Mouse (Mus musculus): Measurements from ENCODE around the gene Narf. TPM values are rescaled to one million over a fixed set of nuclear protein-coding genes. Genes with fewer than 3 reads are reported as not detected.

The Narf gene
- polyA plus RNA-seq, 1 experiment from 2014 or later = 51.9 TPM

GRCm38 (mm10) chr11:121239669-121240068 lies 2.6 kb downstream of the Narf start:
- no peak for ATAC-seq (ENCODE audit: borderline replicate concordance, extremely low read depth, low FRiP score, low TSS enrichment)
- 88% methylated on average over 2 of the region's 2 CpGs for WGBS
- Histone ChIP-seq H3K4me2 (no peak overlapping the region), H3K9ac (no peak overlapping the region), H3K27ac (no peak overlapping the region), H3K4me3 (no peak overlapping the region), H3K27me3 (no peaks in the 10 kb centered on the region), H3K4me1 (peaks cover 20% of the 10 kb centered on the region), H3K9me3 (no peaks in the 10 kb centered on the region), H3K36me3 (peaks cover 40% of the 10 kb centered on the region)

- no peaks in the 10 kb centered on the region for H3K27me3 ChIP-seq
- WGBS = 84% methylated on average over 8 of the region's 8 CpGs
- no peak overlapping the region for H3K4me2 ChIP-seq
- no peak for ATAC-seq (ENCODE audit: borderline replicate concordance, extremely low read depth, low FRiP score, low TSS enrichment)
- no peaks in the 10 kb centered on the region for H3K9me3 ChIP-seq
- H3K9ac ChIP-seq = no peak overlapping the region
- H3K4me3 ChIP-seq = no peak overlapping the region
- H3K27ac ChIP-seq = no peak overlapping the region
- H3K4me1 ChIP-seq = no peaks in the 10 kb centered on the region
- peaks cover 93% of the 10 kb centered on the region for H3K36me3 ChIP-seq
These were observed 13.1 kb downstream of the Narf start for GRCm38 (mm10) chr11:121250196-121250595.

- Histone ChIP-seq H3K9ac (peak within 1 kb of the TSS; percentile 81), H3K27ac (peak within 1 kb of the TSS; percentile 81), H3K4me1 (peaks cover 20% of the 10 kb centered on the region), H3K4me3 (peak within 1 kb of the TSS; percentile 83), H3K36me3 (peaks cover 39% of the 10 kb centered on the region), H3K4me2 (peak within 1 kb of the TSS; percentile 88), H3K27me3 (no peaks in the 10 kb centered on the region), H3K9me3 (no peaks in the 10 kb centered on the region)
- peak; percentile 99 for ATAC-seq (ENCODE audit: borderline replicate concordance, extremely low read depth, low FRiP score, low TSS enrichment)
- under 1% methylated on average over 88 of the region's 91 CpGs for WGBS
These were observed 22.4 kb downstream of the Narf start, which contains the start of gene Foxk2 for GRCm38 (mm10) chr11:121259160-121260100. Gene Foxk2, plus strand, starts transcription at chr11:121259990.

GRCm38 (mm10) chr11:121260211-121260906 lies 23.3 kb downstream of the Narf start:
- Histone ChIP-seq H3K9me3 (no peaks in the 10 kb centered on the region), H3K4me3 (peak overlapping the region; percentile 83), H3K36me3 (peaks cover 31% of the 10 kb centered on the region), H3K9ac (peak overlapping the region; percentile 81), H3K27ac (peak overlapping the region; percentile 66), H3K27me3 (no peaks in the 10 kb centered on the region), H3K4me1 (peaks cover 20% of the 10 kb centered on the region), H3K4me2 (peak overlapping the region; percentile 88)
- under 1% methylated on average over 59 of the region's 60 CpGs for WGBS
- peak; percentile 32 for ATAC-seq (ENCODE audit: borderline replicate concordance, extremely low read depth, low FRiP score, low TSS enrichment)

GRCm38 (mm10) chr11:121261074-121261473 lies 24.0 kb downstream of the Narf start:
- H3K4me3 ChIP-seq = peak overlapping the region; percentile 83
- peak overlapping the region; percentile 88 for H3K4me2 ChIP-seq
- no peaks in the 10 kb centered on the region for H3K27me3 ChIP-seq
- no peak for ATAC-seq (ENCODE audit: borderline replicate concordance, extremely low read depth, low FRiP score, low TSS enrichment)
- H3K9ac ChIP-seq = peak overlapping the region; percentile 81
- whole genome bisulfite sequencing = 43% methylated on average over 2 of the region's 2 CpGs
- no peaks in the 10 kb centered on the region for H3K9me3 ChIP-seq
- H3K27ac ChIP-seq = no peak overlapping the region
- peaks cover 20% of the 10 kb centered on the region for H3K4me1 ChIP-seq
- peaks cover 25% of the 10 kb centered on the region for H3K36me3 ChIP-seq

DNA sequence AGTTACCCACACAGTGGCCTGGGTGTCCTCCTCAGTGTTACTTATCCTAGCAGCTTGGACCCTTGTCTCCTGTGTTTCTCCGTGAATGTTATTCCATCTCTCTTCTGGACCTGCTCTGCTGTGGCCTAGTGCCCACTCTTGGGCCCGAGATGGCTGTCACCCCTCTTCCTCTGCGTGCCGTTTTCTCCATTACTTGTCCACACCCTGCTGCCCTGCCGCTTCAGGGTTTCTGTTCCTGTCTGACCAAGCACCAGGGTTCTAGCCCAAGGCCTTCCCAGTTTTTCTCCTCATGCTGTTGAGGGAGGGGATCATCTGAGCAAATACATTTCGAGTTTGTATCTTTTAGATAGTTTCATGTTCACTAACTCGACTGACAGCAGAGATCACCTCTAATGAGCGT lies 40.5 kb downstream of the Narf start:
- ATAC-seq (ENCODE audit: borderline replicate concordance, extremely low read depth, low FRiP score, low TSS enrichment) = no peak

DNA sequence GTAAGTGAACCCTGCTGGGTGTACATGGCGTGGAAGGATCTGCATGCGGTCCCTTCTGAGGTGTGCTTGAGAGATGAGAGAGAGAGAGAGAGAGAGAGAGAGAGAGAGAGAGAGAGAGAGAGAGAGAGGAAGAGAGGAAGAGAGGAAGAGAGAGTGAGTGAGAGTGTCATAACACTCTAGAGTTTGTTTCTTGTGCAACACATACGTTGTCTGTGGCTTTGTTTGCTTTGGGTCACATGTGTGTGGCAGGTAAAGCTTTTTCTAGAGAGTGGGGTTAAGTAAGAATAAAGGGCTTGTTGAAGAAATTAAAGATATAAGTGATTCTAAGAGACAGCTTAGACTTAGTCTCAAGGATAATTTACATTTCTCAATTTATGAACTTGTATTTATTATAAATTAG lies 41.0 kb downstream of the Narf start:
- H3K4me1 ChIP-seq = no peaks in the 10 kb centered on the region
- no peaks in the 10 kb centered on the region for H3K9me3 ChIP-seq
- 0 out of 2 replicates have a peak, but pooled peaks cover 2% of the 10 kb centered on the region for H3K36me3 ChIP-seq
- no peaks in the 10 kb centered on the region for H3K27me3 ChIP-seq
- no peak overlapping the region for H3K9ac ChIP-seq
- ATAC-seq (ENCODE audit: borderline replicate concordance, extremely low read depth, low FRiP score, low TSS enrichment) = no peak
- H3K27ac ChIP-seq = no peak overlapping the region
- no peak overlapping the region for H3K4me3 ChIP-seq
- 76% methylated on average over 3 of the region's 3 CpGs for WGBS
- no peak overlapping the region for H3K4me2 ChIP-seq

More for the DNA sequence above, 40.5 kb downstream of the Narf start:
- 86% methylated on average over 8 of the region's 8 CpGs for WGBS
- no peak overlapping the region for H3K4me3 ChIP-seq
- H3K27ac ChIP-seq = no peak overlapping the region
- H3K9me3 ChIP-seq = no peaks in the 10 kb centered on the region
- H3K4me1 ChIP-seq = no peaks in the 10 kb centered on the region
- no peak overlapping the region for H3K4me2 ChIP-seq
- H3K36me3 ChIP-seq = 0 out of 2 replicates have a peak, but pooled peaks cover 5% of the 10 kb centered on the region
- no peak overlapping the region for H3K9ac ChIP-seq
- H3K27me3 ChIP-seq = no peaks in the 10 kb centered on the region

GRCm38 (mm10) chr11:121282911-121283310 lies 45.9 kb downstream of the Narf start:
- no peak overlapping the region for H3K4me2 ChIP-seq
- no peak for ATAC-seq (ENCODE audit: borderline replicate concordance, extremely low read depth, low FRiP score, low TSS enrichment)
- H3K27ac ChIP-seq = no peak overlapping the region

DNA sequence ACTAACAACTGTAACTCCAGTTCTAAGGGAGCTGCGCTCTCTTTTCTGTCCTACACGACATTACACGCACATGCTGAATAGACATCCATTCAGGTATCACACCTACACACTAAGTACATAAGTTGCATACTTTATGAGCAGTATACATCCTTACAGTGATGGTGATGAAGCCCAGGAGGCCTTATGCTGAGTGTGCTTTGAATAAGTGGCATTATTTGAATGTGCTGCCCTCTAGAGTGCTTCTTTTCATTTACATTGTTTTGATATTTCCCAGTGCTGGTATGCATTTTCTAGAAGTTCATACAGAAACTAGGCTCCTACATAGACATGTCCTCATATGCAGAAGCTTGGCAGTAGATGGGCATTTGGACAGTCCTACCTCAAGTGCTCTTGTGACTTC lies 52.8 kb downstream of the Narf start:
- no peak for ATAC-seq (ENCODE audit: borderline replicate concordance, extremely low read depth, low FRiP score, low TSS enrichment)
- no peaks in the 10 kb centered on the region for H3K4me1 ChIP-seq

More at GRCm38 (mm10) chr11:121282911-121283310, 45.9 kb downstream of the Narf start:
- WGBS = 56% methylated on average over 6 of the region's 6 CpGs
- H3K36me3 ChIP-seq = peaks cover 27% of the 10 kb centered on the region
- no peaks in the 10 kb centered on the region for H3K27me3 ChIP-seq
- no peaks in the 10 kb centered on the region for H3K4me1 ChIP-seq
- H3K9ac ChIP-seq = no peak overlapping the region
- no peaks in the 10 kb centered on the region for H3K9me3 ChIP-seq
- no peak overlapping the region for H3K4me3 ChIP-seq

GRCm38 (mm10) chr11:121294771-121295170 lies 57.7 kb downstream of the Narf start:
- H3K4me1 ChIP-seq = no peaks in the 10 kb centered on the region
- H3K36me3 ChIP-seq = peaks cover 77% of the 10 kb centered on the region
- WGBS = 94% methylated on average over 5 of the region's 5 CpGs
- ATAC-seq (ENCODE audit: borderline replicate concordance, extremely low read depth, low FRiP score, low TSS enrichment) = no peak
- no peak overlapping the region for H3K4me2 ChIP-seq
- H3K27me3 ChIP-seq = no peaks in the 10 kb centered on the region
- H3K27ac ChIP-seq = no peak overlapping the region
- no peak overlapping the region for H3K4me3 ChIP-seq
- no peak overlapping the region for H3K9ac ChIP-seq
- H3K9me3 ChIP-seq = no peaks in the 10 kb centered on the region

More for the DNA sequence above, 52.8 kb downstream of the Narf start:
- WGBS = 88% methylated on average over 3 of the region's 3 CpGs
- no peak overlapping the region for H3K9ac ChIP-seq
- H3K27ac ChIP-seq = no peak overlapping the region
- H3K9me3 ChIP-seq = no peaks in the 10 kb centered on the region
- no peak overlapping the region for H3K4me2 ChIP-seq
- peaks cover 82% of the 10 kb centered on the region for H3K36me3 ChIP-seq
- no peak overlapping the region for H3K4me3 ChIP-seq
- H3K27me3 ChIP-seq = no peaks in the 10 kb centered on the region

DNA sequence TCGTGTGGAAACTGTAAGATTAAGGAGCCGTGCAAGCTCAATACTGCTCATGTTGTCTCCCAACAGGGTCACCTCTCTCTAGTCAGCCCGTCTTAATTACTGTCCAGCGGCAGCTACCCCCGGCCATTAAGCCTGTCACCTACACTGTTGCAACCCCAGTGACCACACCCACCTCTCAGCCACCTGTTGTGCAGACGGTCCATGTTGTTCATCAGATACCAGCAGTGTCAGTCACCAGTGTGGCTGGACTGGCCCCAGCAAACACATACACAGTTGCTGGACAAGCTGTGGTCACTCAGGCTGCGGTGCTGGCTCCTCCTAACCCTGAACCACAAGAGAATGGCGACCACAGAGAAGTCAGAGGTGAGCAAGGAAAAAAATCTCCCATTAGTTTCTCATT lies 61.4 kb downstream of the Narf start:
- Histone ChIP-seq H3K4me2 (no peak overlapping the region), H3K9ac (no peak overlapping the region), H3K27ac (no peak overlapping the region), H3K36me3 (peaks cover 78% of the 10 kb centered on the region), H3K9me3 (no peaks in the 10 kb centered on the region), H3K4me1 (no peaks in the 10 kb centered on the region), H3K27me3 (no peaks in the 10 kb centered on the region), H3K4me3 (no peak overlapping the region)
- 87% methylated on average over 8 of the region's 8 CpGs for WGBS
- ATAC-seq (ENCODE audit: borderline replicate concordance, extremely low read depth, low FRiP score, low TSS enrichment) = no peak

- H3K27ac ChIP-seq = no peak overlapping the region
- no peak overlapping the region for H3K4me3 ChIP-seq
- 90% methylated on average over 9 of the region's 9 CpGs for WGBS
- ATAC-seq (ENCODE audit: borderline replicate concordance, extremely low read depth, low FRiP score, low TSS enrichment) = no peak
- H3K9me3 ChIP-seq = no peaks in the 10 kb centered on the region
- H3K27me3 ChIP-seq = no peaks in the 10 kb centered on the region
- H3K4me1 ChIP-seq = no peaks in the 10 kb centered on the region
- H3K4me2 ChIP-seq = no peak overlapping the region
- H3K9ac ChIP-seq = no peak overlapping the region
- peaks cover 83% of the 10 kb centered on the region for H3K36me3 ChIP-seq
These were observed 63.2 kb downstream of the Narf start for GRCm38 (mm10) chr11:121300265-121300664.

All from lung, embryonic 15.5 days (tissue).